Mouse (Mus musculus): ENCODE results near the gene Gm44511.
"Not testable (repeated sequence)": the region's sequence is repeated elsewhere in the genome, so short reads cannot be mapped to it uniquely, and the experiment has no call there.

Gene Gm44511

GRCm38 (mm10) chr6:128799144-128799895 lies 26.8 kb downstream of the Gm44511 start:
- peak; percentile 64 for DNase-seq (ENCODE audit: low spot score)

- peak; percentile 75 for DNase-seq (ENCODE audit: low spot score)
These were observed 27.4 kb downstream of the Gm44511 start for GRCm38 (mm10) chr6:128798772-128799143.

GRCm38 (mm10) chr6:128797936-128798771 lies 28.0 kb downstream of the Gm44511 start:
- no peak for DNase-seq (ENCODE audit: low spot score)

GRCm38 (mm10) chr6:128797185-128797905 lies 28.8 kb downstream of the Gm44511 start:
- no peak for DNase-seq (ENCODE audit: low spot score)

GRCm38 (mm10) chr6:128796321-128796955 lies 29.7 kb downstream of the Gm44511 start:
- DNase-seq (ENCODE audit: low spot score): no peak

- no peak for DNase-seq (ENCODE audit: low spot score)
These were observed 32.4 kb downstream of the Gm44511 start for GRCm38 (mm10) chr6:128793734-128794133.

GRCm38 (mm10) chr6:128790491-128790994 lies 35.6 kb downstream of the Gm44511 start:
- not testable (repeated sequence) for DNase-seq (ENCODE audit: low spot score)

- DNase-seq (ENCODE audit: low spot score): no peak
These were observed 37.0 kb downstream of the Gm44511 start, which contains the start of gene Klrb1c for GRCm38 (mm10) chr6:128789115-128789514. TSS of gene Klrb1c (minus strand) at chr6:128789215.

- DNase-seq (ENCODE audit: low spot score): no peak
These were observed 37.6 kb downstream of the Gm44511 start for GRCm38 (mm10) chr6:128788517-128788916.

GRCm38 (mm10) chr6:128786396-128786795 lies 39.7 kb downstream of the Gm44511 start:
- not testable (repeated sequence) for DNase-seq (ENCODE audit: low spot score)

GRCm38 (mm10) chr6:128769481-128770253 lies 56.4 kb downstream of the Gm44511 start:
- no peak for DNase-seq (ENCODE audit: low spot score)

GRCm38 (mm10) chr6:128768047-128768446 lies 58.1 kb downstream of the Gm44511 start:
- DNase-seq (ENCODE audit: low spot score): no peak

GRCm38 (mm10) chr6:128766486-128767254 lies 59.4 kb downstream of the Gm44511 start:
- DNase-seq (ENCODE audit: low spot score): not testable (repeated sequence)

- no peak for DNase-seq (ENCODE audit: low spot score)
These were observed 60.9 kb downstream of the Gm44511 start for GRCm38 (mm10) chr6:128765211-128765610.

GRCm38 (mm10) chr6:128764598-128764997 lies 61.5 kb downstream of the Gm44511 start:
- DNase-seq (ENCODE audit: low spot score): no peak

- peak; percentile 96 for DNase-seq (ENCODE audit: low spot score)
These were observed 62.2 kb downstream of the Gm44511 start for GRCm38 (mm10) chr6:128763736-128764523.

GRCm38 (mm10) chr6:128762892-128763670 lies 63.0 kb downstream of the Gm44511 start:
- not testable (repeated sequence) for DNase-seq (ENCODE audit: low spot score)

- DNase-seq (ENCODE audit: low spot score): no peak
These were observed 65.0 kb downstream of the Gm44511 start for GRCm38 (mm10) chr6:128761144-128761540.

Data from adipocyte (in vitro differentiated cells).